ENCODE assay signal across 15 mouse cellular contexts in the genomic region with DNA sequence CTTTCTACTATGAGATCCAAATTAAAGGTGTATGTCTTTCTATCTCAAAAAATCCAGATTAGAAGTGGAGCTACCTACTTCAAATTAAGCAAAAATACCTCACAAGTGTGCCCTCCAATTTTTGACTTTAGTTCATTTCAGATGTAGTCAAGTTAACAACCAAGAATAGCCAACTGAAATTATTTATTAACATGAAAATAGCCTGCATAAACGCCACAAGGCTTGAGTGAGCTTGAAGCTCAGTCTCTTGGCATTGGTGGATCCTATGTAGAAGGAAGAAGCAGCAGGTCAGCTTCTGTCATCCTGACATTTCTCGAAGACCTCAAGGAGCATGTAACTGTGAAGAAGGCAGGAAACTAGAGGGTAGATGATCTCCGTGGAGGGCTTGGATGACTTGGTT.
"Had no signal": no experiment of that assay in that cellular context is flagged by ENCODE, and none has a peak within 500 bp of the region (broad histone marks: within the 10 kb centered on the region; RNA-seq: fewer than 3 reads in every experiment).

No protein-coding gene starts in this region.

- H3K4me2 ChIP-seq: neural tube, embryonic 15.5 days; stomach, embryonic 15.5 days had no signal

- H3K27ac ChIP-seq: neural tube, embryonic 15.5 days; stomach, embryonic 15.5 days; stomach, postnatal 0 days had no signal

- H3K36me3 ChIP-seq: neural tube, embryonic 15.5 days; stomach, embryonic 15.5 days had no signal

- DNase-seq: retina, postnatal 1 day; right cerebral cortex, adult 18-20 months; right cerebral cortex, postnatal 14 days; right cerebral cortex, postnatal 25 days; right cerebral cortex, postnatal 4 days; spleen, adult 18-20 months; thymus, adult 18-20 months; thymus, adult 2 months; thymus, postnatal 14 days; thymus, postnatal 25 days; thymus, postnatal 36 days; thymus, postnatal 4 days had no signal

- H3K9me3 ChIP-seq: neural tube, embryonic 15.5 days; stomach, embryonic 15.5 days had no signal

- H3K27me3 ChIP-seq: neural tube, embryonic 15.5 days; stomach, embryonic 15.5 days had no signal

- H3K4me3 ChIP-seq: neural tube, embryonic 15.5 days; stomach, embryonic 15.5 days had no signal

- H3K9ac ChIP-seq: neural tube, embryonic 15.5 days; stomach, embryonic 15.5 days had no signal

- H3K4me1 ChIP-seq: neural tube, embryonic 15.5 days; stomach, embryonic 15.5 days had no signal
